Mouse (Mus musculus) MEL (cell line): ENCODE data around the gene Tbk1. TPM values are rescaled to one million over a fixed set of nuclear protein-coding genes. Genes with fewer than 3 reads are reported as not detected.

ENCODE experiments used
- DNase-seq: peaks from one replicate; pipeline ENCODE4 v3.0.0; 2011; ENCODE audit warnings: low read depth, low spot score
- H3K27ac ChIP-seq: 2 replicates; pipeline ENCODE4 v1.5.1; 2012; ENCODE audit warnings: low read depth, mild to moderate bottlenecking, control low read depth, low read length, moderate library complexity; ENCODE audit not compliant: control insufficient read depth
- H3K27me3 ChIP-seq, 2 experiments: fragments of 150-350 bp in 1 of 2; sonication (generic) in 1 of 2; 2 replicates each; pipeline ENCODE4 v1.6.1; 2012; ENCODE audit warnings: low read length in 2 of 2, mild to moderate bottlenecking in 2 of 2, improper control_type of control experiment in 1 of 2, moderate library complexity in 1 of 2; ENCODE audit not compliant: insufficient read depth in 2 of 2, control insufficient read depth in 1 of 2
- H3K36me3 ChIP-seq, 2 experiments: 2 replicates each; pipeline ENCODE4 v1.6.1; 2012 to 2014; ENCODE audit warnings: low read length in 2 of 2, improper control_type of control experiment in 1 of 2, inconsistent platforms in 1 of 2, mild to moderate bottlenecking in 1 of 2; ENCODE audit not compliant: insufficient read depth in 2 of 2, control insufficient read depth in 1 of 2
- H3K4me1 ChIP-seq, 2 experiments: fragments of 150-350 bp in 1 of 2; sonication (generic) in 1 of 2; 2 replicates each; pipeline ENCODE4 v1.6.1; 2012; ENCODE audit warnings: low read length in 2 of 2, improper control_type of control experiment in 1 of 2, mild to moderate bottlenecking in 1 of 2; ENCODE audit not compliant: insufficient read depth in 2 of 2, control insufficient read depth in 1 of 2
- H3K4me3 ChIP-seq, 2 experiments: fragments of 150-350 bp in 1 of 2; sonication (generic) in 1 of 2; 2 replicates each; pipeline ENCODE4 v1.5.1; 2012; ENCODE audit warnings: low read depth in 2 of 2, low read length in 2 of 2, mild to moderate bottlenecking in 2 of 2, moderate library complexity in 2 of 2, control low read depth in 1 of 2, improper control_type of control experiment in 1 of 2; ENCODE audit not compliant: control insufficient read depth in 1 of 2, insufficient read depth in 1 of 2
- H3K79me2 ChIP-seq: 2 replicates; pipeline ENCODE4 v1.6.1; 2012; ENCODE audit warnings: mild to moderate bottlenecking, low read length, moderate library complexity; ENCODE audit not compliant: control insufficient read depth, poor library complexity, insufficient read depth
- H3K9ac ChIP-seq: 2 replicates; pipeline ENCODE4 v1.6.1; 2012; ENCODE audit warnings: low read depth, mild to moderate bottlenecking, control low read depth, low read length, moderate library complexity; ENCODE audit not compliant: control insufficient read depth, poor library complexity, severe bottlenecking
- H3K9me3 ChIP-seq: fragments of 150-350 bp; sonication (generic); replicated peaks from 2 replicates; pipeline ENCODE4 v1.6.1; 2012; ENCODE audit warnings: mild to moderate bottlenecking, low read length, improper control_type of control experiment, moderate library complexity; ENCODE audit not compliant: insufficient read depth
- BHLHE40 ChIP-seq: IDR thresholded peaks from 2 replicates; pipeline ENCODE4 v1.6.1; 2012; ENCODE audit warnings: low read depth, mild to moderate bottlenecking, inconsistent platforms, low read length, improper control_type of control experiment, borderline replicate concordance
- CHD1 ChIP-seq: IDR thresholded peaks from 2 replicates; pipeline ENCODE4 v1.6.1; 2012; ENCODE audit warnings: low read depth, mild to moderate bottlenecking, inconsistent platforms, low read length, improper control_type of control experiment
- CHD2 ChIP-seq: IDR thresholded peaks from 2 replicates; pipeline ENCODE4 v1.6.1; 2011; ENCODE audit warnings: low read length, improper control_type of control experiment
- E2F4 ChIP-seq: IDR thresholded peaks from 2 replicates; pipeline ENCODE4 v1.6.1; 2011; ENCODE audit warnings: low read depth, low read length, improper control_type of control experiment, borderline replicate concordance
- ELF1 ChIP-seq: IDR thresholded peaks from 2 replicates; pipeline ENCODE4 v1.6.1; 2014; ENCODE audit warnings: low read depth, mild to moderate bottlenecking, inconsistent platforms, low read length, improper control_type of control experiment, moderate library complexity
- EP300 ChIP-seq, 2 experiments: IDR thresholded peaks; 2 replicates each; pipeline ENCODE4 v1.6.1; 2011; ENCODE audit warnings: improper control_type of control experiment in 2 of 2, low read length in 2 of 2, low read depth in 1 of 2, mild to moderate bottlenecking in 1 of 2
- ETS1 ChIP-seq: IDR thresholded peaks from 2 replicates; pipeline ENCODE4 v1.6.1; 2012; ENCODE audit warnings: low read depth, mild to moderate bottlenecking, inconsistent platforms, low read length, improper control_type of control experiment, moderate library complexity
- GATA1 ChIP-seq: IDR thresholded peaks from 2 replicates; pipeline ENCODE4 v1.6.1; 2011; ENCODE audit warnings: low read depth, low read length, improper control_type of control experiment
- HCFC1 ChIP-seq: IDR thresholded peaks from 2 replicates; pipeline ENCODE4 v1.6.1; 2012; ENCODE audit warnings: low read depth, mild to moderate bottlenecking, inconsistent platforms, low read length, improper control_type of control experiment, moderate library complexity
- MAFK ChIP-seq: IDR thresholded peaks from 2 replicates; pipeline ENCODE4 v1.6.1; 2011; ENCODE audit warnings: low read depth, mild to moderate bottlenecking, low read length, improper control_type of control experiment, borderline replicate concordance
- MAX ChIP-seq: IDR thresholded peaks from 2 replicates; pipeline ENCODE4 v1.6.1; 2011; ENCODE audit warnings: low read length, improper control_type of control experiment
- MEF2A ChIP-seq: IDR thresholded peaks from 2 replicates; pipeline ENCODE4 v1.6.1; 2014; ENCODE audit warnings: low read depth, mild to moderate bottlenecking, inconsistent platforms, low read length, improper control_type of control experiment; ENCODE audit not compliant: poor library complexity, insufficient replicate concordance, severe bottlenecking; ENCODE audit errors: extremely low read depth
- MXI1 ChIP-seq: IDR thresholded peaks from 2 replicates; pipeline ENCODE4 v1.6.1; 2011; ENCODE audit warnings: mild to moderate bottlenecking, low read depth, low read length, improper control_type of control experiment
- MYB ChIP-seq: IDR thresholded peaks from 2 replicates; pipeline ENCODE4 v1.6.1; 2011; ENCODE audit warnings: mild to moderate bottlenecking, low read depth, low read length, improper control_type of control experiment
- NELFE ChIP-seq: IDR thresholded peaks from 2 replicates; pipeline ENCODE4 v1.6.1; 2011; ENCODE audit warnings: low read depth, low read length, improper control_type of control experiment
- NRF1 ChIP-seq: IDR thresholded peaks from 2 replicates; pipeline ENCODE4 v1.6.1; 2014; ENCODE audit warnings: low read depth, mild to moderate bottlenecking, inconsistent platforms, low read length, improper control_type of control experiment, moderate library complexity; ENCODE audit not compliant: poor library complexity, insufficient read depth, severe bottlenecking
- POLR2AphosphoS2 ChIP-seq: IDR thresholded peaks from 2 replicates; pipeline ENCODE4 v1.6.1; 2011; ENCODE audit warnings: low read length, improper control_type of control experiment
- POLR2AphosphoS5 ChIP-seq: IDR thresholded peaks from 2 replicates; pipeline ENCODE4 v1.6.1; 2012; ENCODE audit warnings: low read depth, borderline replicate concordance, mild to moderate bottlenecking, inconsistent platforms, low read length, moderate library complexity, mixed read lengths
- RAD21 ChIP-seq: IDR thresholded peaks from 2 replicates; pipeline ENCODE4 v1.6.1; 2011; ENCODE audit warnings: mild to moderate bottlenecking, low read depth, low read length, improper control_type of control experiment
- RCOR1 ChIP-seq: IDR thresholded peaks from 2 replicates; pipeline ENCODE4 v1.6.1; 2012; ENCODE audit warnings: low read depth, mild to moderate bottlenecking, inconsistent platforms, low read length, improper control_type of control experiment
- SIN3A ChIP-seq: IDR thresholded peaks from 2 replicates; pipeline ENCODE4 v1.6.1; 2012; ENCODE audit warnings: low read length, improper control_type of control experiment, inconsistent platforms
- SMC3 ChIP-seq: IDR thresholded peaks from 2 replicates; pipeline ENCODE4 v1.6.1; 2011; ENCODE audit warnings: low read depth, low read length, improper control_type of control experiment
- TAL1 ChIP-seq: IDR thresholded peaks from 2 replicates; pipeline ENCODE4 v1.6.1; 2012; ENCODE audit warnings: mild to moderate bottlenecking, inconsistent platforms, low read length, moderate library complexity, mixed read lengths
- TBP ChIP-seq: IDR thresholded peaks from 2 replicates; pipeline ENCODE4 v1.8.0; 2011; ENCODE audit warnings: low read depth, low read length, improper control_type of control experiment
- UBTF ChIP-seq: IDR thresholded peaks from 2 replicates; pipeline ENCODE4 v1.6.1; 2012; ENCODE audit warnings: low read depth, mild to moderate bottlenecking, inconsistent platforms, low read length, improper control_type of control experiment, moderate library complexity, borderline replicate concordance; ENCODE audit not compliant: insufficient read depth
- USF1 ChIP-seq: IDR thresholded peaks from 2 replicates; pipeline ENCODE4 v1.6.1; 2014; ENCODE audit warnings: low read depth, mild to moderate bottlenecking, inconsistent platforms, low read length, improper control_type of control experiment, moderate library complexity
- USF2 ChIP-seq, 2 experiments: IDR thresholded peaks; 2 replicates each; pipeline ENCODE4 v1.6.1; 2011 to 2012; ENCODE audit warnings: improper control_type of control experiment in 2 of 2, low read length in 2 of 2, borderline replicate concordance in 1 of 2, inconsistent platforms in 1 of 2, low read depth in 1 of 2, mild to moderate bottlenecking in 1 of 2; ENCODE audit not compliant: insufficient read depth in 1 of 2
- ZKSCAN1 ChIP-seq: IDR thresholded peaks from 2 replicates; pipeline ENCODE4 v1.6.1; 2012; ENCODE audit warnings: low read depth, mild to moderate bottlenecking, inconsistent platforms, low read length, improper control_type of control experiment, moderate library complexity
- ZMIZ1 ChIP-seq: IDR thresholded peaks from 2 replicates; pipeline ENCODE4 v1.6.1; 2012; ENCODE audit warnings: low read depth, mild to moderate bottlenecking, inconsistent platforms, low read length, improper control_type of control experiment, moderate library complexity
- polyA plus RNA-seq, 2 experiments: library from polyadenylated mRNA; stranded (reverse) in 1 of 2; unstranded in 1 of 2; fragments of >175 nt in 1 of 2; fragments of >200 nt in 1 of 2; gene quantifications; 2 replicates each; pipeline versions ENCODE4 v1.2.1 to v1.2.4; 2012; ENCODE audit warnings: low replicate concordance in 2 of 2, low read depth in 1 of 2; ENCODE audit not compliant: insufficient read length in 2 of 2, insufficient read depth in 1 of 2, missing spikeins in 1 of 2
- total RNA-seq: library from RNA; depleted of rRNA; stranded (reverse); fragments of 300-350 nt; gene quantifications from 2 replicates; pipeline ENCODE4 v1.2.3, GENCODE M21; 2012

The Tbk1 gene
- total and polyA plus RNA-seq, 3 experiments = 18.0 to 31.1 TPM; not detected in 1

- no peak for TF ChIP-seq ZMIZ1
- TF ChIP-seq RCOR1 = peak; percentile 97
- TF ChIP-seq SMC3 = no peak
- TF ChIP-seq TAL1 = no peak
- peak; percentile 32; the same call in 1 of the 2 replicates for TF ChIP-seq ETS1
- no peak for TF ChIP-seq USF2 (IDR thresholded peaks at IDR 0.05; ENCODE audit: borderline replicate concordance in 1 of 2, insufficient read depth in 1 of 2, low read depth in 1 of 2, low read length in 2 of 2)
- TF ChIP-seq UBTF = no peak
- TF ChIP-seq CHD2 = no peak
- TF ChIP-seq EP300 (IDR thresholded peaks at IDR 0.05; ENCODE audit: low read depth in 1 of 2, low read length in 2 of 2) = peak; percentile 5 to 65; a peak in 3 of 4 replicates
- TF ChIP-seq POLR2AphosphoS2 = no peak
- peak; percentile 66 for TF ChIP-seq GATA1
Measured at GRCm38 (mm10) chr10:121585791-121586642, 570 bp downstream of the Tbk1 start (continued).

GRCm38 (mm10) chr10:121585056-121585790, 1.4 kb downstream of the Tbk1 start:
- Histone ChIP-seq H3K27ac (peak overlapping the region; percentile 46), H3K4me3 (peak overlapping the region; percentile 70 to 93), H3K36me3 (peaks cover 3 to 13% of the 10 kb centered on the region in 2 experiments), H3K4me1 (peaks cover 8 to 9% of the 10 kb centered on the region in 2 experiments), H3K79me2 (peaks cover 12% of the 10 kb centered on the region), H3K9ac (peak overlapping the region; percentile 90; the same call in 1 of the 2 replicates), H3K27me3 (no peaks in the 10 kb centered on the region), H3K9me3 (no peaks in the 10 kb centered on the region)
- DNase-seq = peak; percentile 80
- TF ChIP-seq HCFC1 (no peak), MYB (peak; percentile 44; the same call in 1 of the 2 replicates), RCOR1 (0 out of 2 replicates have a peak, but pooled peaks have one; percentile 54), MEF2A (no peak), ELF1 (0 out of 2 replicates have a peak, but pooled peaks have one; percentile 35), NELFE (no peak), TBP (no peak), GATA1 (peak; percentile 69), CHD1 (peak; percentile 28; the same call in 1 of the 2 replicates), USF1 (no peak), ETS1 (peak; percentile 66), SIN3A (0 out of 2 replicates have a peak, but pooled peaks have one; percentile 23), NRF1 (peak; percentile 51; the same call in 1 of the 2 replicates), RAD21 (no peak), POLR2AphosphoS5 (no peak), E2F4 (no peak), MAX (no peak; the same call in 1 of the 2 replicates), MAFK (no peak), EP300 (IDR thresholded peaks at IDR 0.05; ENCODE audit: low read depth in 1 of 2, low read length in 2 of 2) (peak; percentile 3 to 37; a peak in 2 of 4 replicates), UBTF (no peak), CHD2 (no peak), ZMIZ1 (no peak), BHLHE40 (peak; percentile 27; the same call in 1 of the 2 replicates), MXI1 (peak; percentile 58), ZKSCAN1 (no peak)
